Mouse (Mus musculus) small intestine, adult 2 months (tissue): ENCODE results near the gene Corin.

Experiments
- CTCF ChIP-seq: fragments of 200-500 bp; IDR thresholded peaks from 2 replicates; pipeline ENCODE4 v1.5.1; 2012; ENCODE audit warnings: low read depth, mild to moderate bottlenecking, control low read depth, inconsistent platforms, low read length, moderate library complexity, mixed read lengths; ENCODE audit not compliant: insufficient replicate concordance, insufficient read length; ENCODE audit errors: extremely low read depth
- POLR2A ChIP-seq: fragments of 200-500 bp; IDR thresholded peaks from 2 replicates; pipeline ENCODE4 v1.6.1; 2012; ENCODE audit warnings: low read depth, mild to moderate bottlenecking, control low read depth, inconsistent platforms, low read length, moderate library complexity

- no peak for TF ChIP-seq POLR2A
- no peak for TF ChIP-seq CTCF
These were observed 92.4 kb downstream of the Corin start for GRCm38 (mm10) chr5:72411874-72412329.
